ENCODE assay signal across 14 mouse cellular contexts in genomic region chr4:106810039-106810438, GRCm38 (mm10). TPM values are rescaled to one million over a fixed set of nuclear protein-coding genes. Genes with fewer than 3 reads are reported as not detected.
DNase-seq lines count a peak whose midpoint lies in the region; ATAC-seq and TF ChIP-seq lines count a peak whose summit lies in the region.
"Had no signal": no experiment of that assay in that cellular context is flagged by ENCODE, and none has a peak within 500 bp of the region (broad histone marks: within the 10 kb centered on the region; RNA-seq: fewer than 3 reads in every experiment).

No protein-coding gene starts in this region.

- H3K36me3 ChIP-seq in kidney, postnatal 0 days (ENCODE audit: insufficient read depth, low read length), result no peaks in the 10 kb centered on the region
- no peaks in the 10 kb centered on the region for H3K36me3 ChIP-seq in liver, embryonic 14.5 days (replicated peaks; ENCODE audit: control insufficient read depth, insufficient read depth, low read depth)
- H3K36me3 ChIP-seq: hindbrain, embryonic 15.5 days; liver, embryonic 13.5 days had no signal

- H3K9ac ChIP-seq in kidney, postnatal 0 days (ENCODE audit: low read depth, low read length), result no peak overlapping the region
- no peak overlapping the region for H3K9ac ChIP-seq in liver, embryonic 14.5 days (replicated peaks)
- H3K9ac ChIP-seq: hindbrain, embryonic 15.5 days; liver, embryonic 13.5 days had no signal

- WGBS in kidney, postnatal 0 days, result 94% methylated on average over 6 of the region's 6 CpGs
- 73% methylated on average over 6 of the region's 6 CpGs for WGBS in liver, embryonic 14.5 days (ENCODE audit: insufficient replicate concordance)

- H3K27me3 ChIP-seq in kidney, postnatal 0 days (ENCODE audit: insufficient read depth, low read length), result no peaks in the 10 kb centered on the region
- H3K27me3 ChIP-seq in liver, embryonic 14.5 days (ENCODE audit: control insufficient read depth, insufficient read depth, low read length), result no peaks in the 10 kb centered on the region
- H3K27me3 ChIP-seq: hindbrain, embryonic 15.5 days had no signal

- no peak for DNase-seq in kidney, postnatal 0 days (ENCODE audit: low spot score)
- DNase-seq in kidney, adult 9 months, result no peak
- DNase-seq in A20 (ENCODE audit: low read depth, low spot score) (peak; percentile 39), ES-CJ7 (ENCODE audit: low read depth, low spot score) (peak; percentile 51)
- DNase-seq in liver, embryonic 14.5 days (ENCODE audit: low read depth in 3 of 3, low spot score in 3 of 3), result no peak
- DNase-seq in embryo, embryonic 9.5 days (ENCODE audit: extremely low spot score), result no peak
- DNase-seq in ovary, postnatal 14 days (ENCODE audit: low spot score), result no peak
- DNase-seq: cerebellum, adult 11-12 months; gastrocnemius, postnatal 10 days; layer of hippocampus, adult 9-11 months; liver, embryonic 13.5 days; right cerebral cortex, adult 18-20 months had no signal

- TF ChIP-seq EP300 in liver, embryonic 14.5 days (IDR thresholded peaks at IDR 0.05; ENCODE audit: low read depth), result no peak

- H3K4me1 ChIP-seq in kidney, postnatal 0 days (replicated peaks; ENCODE audit: insufficient read depth, low read length), result peaks cover 1% of the 10 kb centered on the region
- H3K4me1 ChIP-seq in liver, embryonic 14.5 days (replicated peaks; ENCODE audit: control insufficient read depth in 2 of 2, insufficient read depth in 2 of 2, low read length in 1 of 2), result peaks cover 7 to 12% of the 10 kb centered on the region in 2 experiments

- ATAC-seq in kidney, postnatal 0 days (replicated peaks; ENCODE audit: low FRiP score, low read depth), result no peak
- ATAC-seq in liver, embryonic 14.5 days (ENCODE audit: insufficient read depth), result no peak
- no peak for ATAC-seq in monocyte, adult 5-6 weeks (replicated peaks; ENCODE audit: insufficient number of reproducible peaks, low FRiP score, low TSS enrichment, poor library complexity, severe bottlenecking)

- no peak overlapping the region for H3K27ac ChIP-seq in kidney, postnatal 0 days
- H3K27ac ChIP-seq in liver, embryonic 14.5 days, result no peak overlapping the region
- H3K27ac ChIP-seq: hindbrain, embryonic 15.5 days; liver, embryonic 13.5 days had no signal

- H3K4me3 ChIP-seq in kidney, postnatal 0 days (replicated peaks; ENCODE audit: low read depth, low read length), result no peak overlapping the region
- no peak overlapping the region for H3K4me3 ChIP-seq in liver, embryonic 14.5 days (ENCODE audit: insufficient read depth in 1 of 2, low read depth in 2 of 2, low read length in 2 of 2)
- H3K4me3 ChIP-seq: hindbrain, embryonic 15.5 days; liver, embryonic 13.5 days had no signal

- no peaks in the 10 kb centered on the region for H3K9me3 ChIP-seq in kidney, postnatal 0 days (replicated peaks; ENCODE audit: low read length)
- H3K9me3 ChIP-seq in liver, embryonic 14.5 days (ENCODE audit: control insufficient read depth, low read length), result no peaks in the 10 kb centered on the region; the same call in 1 of the 2 replicates
- H3K9me3 ChIP-seq: hindbrain, embryonic 15.5 days had no signal

- no peak overlapping the region for H3K4me2 ChIP-seq in kidney, postnatal 0 days (ENCODE audit: low read length)
- no peak overlapping the region for H3K4me2 ChIP-seq in liver, embryonic 14.5 days (ENCODE audit: low read depth)
- H3K4me2 ChIP-seq: hindbrain, embryonic 15.5 days; liver, embryonic 13.5 days had no signal

- TF ChIP-seq CTCF in kidney, postnatal 0 days (IDR thresholded peaks at IDR 0.05; ENCODE audit: low read depth), result peak; percentile 52
- peak; percentile 79 for TF ChIP-seq CTCF in liver, embryonic 14.5 days (IDR thresholded peaks at IDR 0.05; ENCODE audit: low read depth)

RNA-seq across cellular contexts. Expression of gene Acot11, which starts 5.2 kb away (rescaled TPM):
- polyA plus RNA-seq in kidney, postnatal 0 days (2015; fragmentation: Nextera tagmentation; extraction: Ambion mirVana), result 1.7 and 1.9 TPM in 2 replicates
- polyA plus RNA-seq in liver, embryonic 14.5 days (2012; rRNA removed), result 3.9 and 4.1 TPM in 2 replicates
- 4.1 and 5.1 TPM in 2 replicates for polyA plus RNA-seq in liver, embryonic 14.5 days (2014; fragmentation: Nextera tagmentation; extraction: Ambion mirVana)
- 6.8 to 11.0 TPM (median 8.8 TPM) in 3 replicates for total RNA-seq in monocyte, adult 5-6 weeks (2017)

Comparison
In these comparisons a context has a peak if more than half of its experiments do, and no peak if none do; other contexts are left out.
1. DNase-seq: peak in A20 (single experiment) and ES-CJ7 (single experiment); none in kidney, postnatal 0 days (single experiment), kidney, adult 9 months (single experiment), liver, embryonic 14.5 days (0 of 3), embryo, embryonic 9.5 days (single experiment) and ovary, postnatal 14 days (single experiment).